Mouse (Mus musculus): ENCODE data around the gene Gm44511. TPM values are rescaled to one million over a fixed set of nuclear protein-coding genes. Genes with fewer than 3 reads are reported as not detected.
A peak's percentile ranks its signal among the peaks of the same experiment; 100 is the strongest.
"Not testable (repeated sequence)": the region's sequence is repeated elsewhere in the genome, so short reads cannot be mapped to it uniquely, and the experiment has no call there.

The Gm44511 gene
- total and polyA plus RNA-seq, 2 experiments from 2014 or later: not detected

GRCm38 (mm10) chr6:128841327-128842089 lies 15.4 kb upstream of the Gm44511 start:
- Histone ChIP-seq H3K9me3 (ENCODE audit: low read length) (no peaks in the 10 kb centered on the region), H3K27me3 (ENCODE audit: insufficient read depth, low read length) (no peaks in the 10 kb centered on the region), H3K4me3 (ENCODE audit: low read length) (peak overlapping the region; percentile 61), H3K4me2 (ENCODE audit: low read depth, low read length) (peak overlapping the region; percentile 61), H3K36me3 (ENCODE audit: insufficient read depth, low read length) (no peaks in the 10 kb centered on the region), H3K9ac (replicated peaks; ENCODE audit: low read length) (peak overlapping the region; percentile 64; the same call in 1 of the 2 replicates), H3K27ac (peak overlapping the region; percentile 88; the same call in 1 of the 2 replicates), H3K4me1 (ENCODE audit: insufficient read depth, low read length) (0 out of 2 replicates have a peak, but pooled peaks cover 3% of the 10 kb centered on the region)
- DNase-seq (ENCODE audit: low spot score) (no peak), ATAC-seq (no peak)
- WGBS: 43% methylated on average over 4 of the region's 4 CpGs
- no peak for TF ChIP-seq CTCF (IDR thresholded peaks at IDR 0.05; ENCODE audit: low read depth)

GRCm38 (mm10) chr6:128840669-128841068 lies 14.6 kb upstream of the Gm44511 start:
- 86% methylated on average over 3 of the region's 3 CpGs for WGBS
- H3K4me3 ChIP-seq (ENCODE audit: low read length); H3K36me3 ChIP-seq (ENCODE audit: insufficient read depth, low read length); H3K4me1 ChIP-seq (ENCODE audit: insufficient read depth, low read length); H3K27me3 ChIP-seq (ENCODE audit: insufficient read depth, low read length); H3K9me3 ChIP-seq (ENCODE audit: low read length); H3K9ac ChIP-seq (replicated peaks; ENCODE audit: low read length); DNase-seq (ENCODE audit: low spot score); ATAC-seq; H3K4me2 ChIP-seq (ENCODE audit: low read depth, low read length); H3K27ac ChIP-seq: not testable (repeated sequence)

GRCm38 (mm10) chr6:128839921-128840320 lies 13.8 kb upstream of the Gm44511 start:
- H3K27me3 ChIP-seq (ENCODE audit: insufficient read depth, low read length): no peaks in the 10 kb centered on the region
- DNase-seq (ENCODE audit: low spot score) (no peak), ATAC-seq (no peak)
- H3K36me3 ChIP-seq (ENCODE audit: insufficient read depth, low read length): no peaks in the 10 kb centered on the region
- H3K4me3 ChIP-seq (ENCODE audit: low read length): peak overlapping the region; percentile 88
- H3K9ac ChIP-seq (replicated peaks; ENCODE audit: low read length): no peak overlapping the region
- no peak for TF ChIP-seq CTCF (IDR thresholded peaks at IDR 0.05; ENCODE audit: low read depth)
- peak overlapping the region; percentile 94; the same call in 1 of the 2 replicates for H3K27ac ChIP-seq
- H3K9me3 ChIP-seq (ENCODE audit: low read length): no peaks in the 10 kb centered on the region
- H3K4me1 ChIP-seq (ENCODE audit: insufficient read depth, low read length): 0 out of 2 replicates have a peak, but pooled peaks cover 3% of the 10 kb centered on the region
- WGBS: 71% methylated on average over 7 of the region's 7 CpGs
- peak overlapping the region; percentile 81 for H3K4me2 ChIP-seq (ENCODE audit: low read depth, low read length)

- H3K4me1 ChIP-seq (ENCODE audit: insufficient read depth, low read length): 0 out of 2 replicates have a peak, but pooled peaks cover 3% of the 10 kb centered on the region
- H3K9ac ChIP-seq (replicated peaks; ENCODE audit: low read length): peak overlapping the region; percentile 88
- H3K9me3 ChIP-seq (ENCODE audit: low read length): no peaks in the 10 kb centered on the region
- H3K4me2 ChIP-seq (ENCODE audit: low read depth, low read length): peak overlapping the region; percentile 81
- DNase-seq (ENCODE audit: low spot score) (peak; percentile 85), ATAC-seq (peak; percentile 18)
- H3K27ac ChIP-seq: peak overlapping the region; percentile 94
- peak; percentile 85 for TF ChIP-seq CTCF (IDR thresholded peaks at IDR 0.05; ENCODE audit: low read depth)
- 0% methylated on average over 17 of the region's 17 CpGs for WGBS
- H3K27me3 ChIP-seq (ENCODE audit: insufficient read depth, low read length): no peaks in the 10 kb centered on the region
- peak overlapping the region; percentile 88 for H3K4me3 ChIP-seq (ENCODE audit: low read length)
- no peaks in the 10 kb centered on the region for H3K36me3 ChIP-seq (ENCODE audit: insufficient read depth, low read length)
These were observed 13.2 kb upstream of the Gm44511 start for GRCm38 (mm10) chr6:128839266-128839771.

- Histone ChIP-seq H3K4me2 (ENCODE audit: low read depth, low read length) (peak overlapping the region; percentile 81), H3K27ac (peak overlapping the region; percentile 94), H3K9me3 (ENCODE audit: low read length) (no peaks in the 10 kb centered on the region), H3K4me3 (ENCODE audit: low read length) (peak overlapping the region; percentile 88), H3K9ac (replicated peaks; ENCODE audit: low read length) (peak overlapping the region; percentile 88), H3K4me1 (ENCODE audit: insufficient read depth, low read length) (no peaks in the 10 kb centered on the region), H3K36me3 (ENCODE audit: insufficient read depth, low read length) (no peaks in the 10 kb centered on the region), H3K27me3 (ENCODE audit: insufficient read depth, low read length) (no peaks in the 10 kb centered on the region)
- under 1% methylated on average over 49 of the region's 49 CpGs for WGBS
- no peak for TF ChIP-seq CTCF (IDR thresholded peaks at IDR 0.05; ENCODE audit: low read depth)
- peak; percentile 93 for DNase-seq (ENCODE audit: low spot score)
- ATAC-seq: peak; percentile 62
These were observed 12.5 kb upstream of the Gm44511 start for GRCm38 (mm10) chr6:128838342-128839265.

Measured in hindbrain, postnatal 0 days (tissue).